Mouse (Mus musculus): ENCODE data around the gene Med24.

DNA sequence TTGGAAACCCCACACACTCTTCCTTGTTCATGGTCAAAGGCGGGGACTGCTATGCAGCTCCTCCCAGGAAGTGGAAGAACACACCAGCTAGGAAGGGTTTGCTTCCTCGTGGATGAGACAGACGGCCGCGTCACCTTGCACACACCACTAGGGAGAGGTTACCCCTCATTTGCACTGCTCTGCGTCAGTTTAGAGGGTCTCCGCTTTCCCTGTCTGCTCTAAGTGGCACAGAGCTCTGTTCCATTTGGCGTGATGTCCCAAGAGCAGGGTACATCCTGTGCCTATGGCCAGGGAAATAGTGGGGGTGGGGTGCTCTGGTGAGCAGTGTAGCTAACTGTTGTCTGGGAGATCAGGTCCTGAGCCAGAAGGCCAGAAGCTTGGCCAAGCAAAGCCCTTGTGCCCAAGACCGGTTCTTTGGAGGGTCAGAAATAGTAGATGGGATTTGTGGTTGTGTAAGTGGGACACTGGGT lies 25.0 kb upstream of the Med24 start:
- TF ChIP-seq TAL1 (IDR thresholded peaks at IDR 0.05; ENCODE audit: low read length) (no peak), GATA1 (IDR thresholded peaks at IDR 0.05; ENCODE audit: low read length) (no peak)

Data from erythroblast, embryonic 14.5 days (primary cell).